Mouse (Mus musculus): ENCODE results near the gene Mrpl10. TPM values are rescaled to one million over a fixed set of nuclear protein-coding genes. Genes with fewer than 3 reads are reported as not detected.

Gene Mrpl10
- polyA plus RNA-seq (2014; fragmentation: Illumina TruSeq; extraction: RNeasy Lipid Tissue Mini Kit (QIAGEN cat#74804); ENCODE audit: low read depth, low replicate concordance): 15.7 TPM

GRCm38 (mm10) chr11:97041022-97041899 is at the start of gene Mrpl10, which contains the start of gene Lrrc46:
TSS of gene Mrpl10 (plus strand) at chr11:97041560.
TSS of gene Lrrc46 (minus strand) at chr11:97041407.

DNA sequence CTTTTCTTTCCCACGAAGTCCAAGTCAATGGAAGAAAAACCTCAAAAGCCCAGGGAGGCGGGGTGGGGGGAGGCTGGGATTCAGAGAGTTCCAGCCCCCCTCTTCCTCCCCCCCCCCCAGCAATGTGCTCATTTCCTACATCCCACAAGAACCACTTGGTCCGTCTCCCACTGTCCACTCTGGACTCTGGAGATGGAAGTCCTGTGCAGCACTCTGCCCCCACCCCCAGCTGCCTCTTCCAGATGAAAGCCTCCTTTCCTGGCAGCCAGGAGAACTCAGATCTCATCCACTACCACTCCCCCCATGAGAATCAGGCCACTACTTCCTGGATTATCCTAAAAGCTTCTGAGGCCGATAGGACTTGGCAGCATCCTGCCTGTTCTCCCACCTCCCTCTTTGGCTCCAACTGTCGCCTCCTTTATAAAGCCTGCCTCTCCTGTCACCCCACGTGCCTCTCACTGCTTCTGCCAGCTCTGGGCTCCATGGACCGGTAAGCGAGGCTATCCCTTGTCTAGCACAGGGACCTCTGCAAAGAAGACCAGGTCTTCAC is 28.2 kb upstream of the Mrpl10 start, which contains the start of gene Sp6:
Gene Sp6 (plus strand): TSS at position 274 of the 550 bp plus-strand sequence.

DNA sequence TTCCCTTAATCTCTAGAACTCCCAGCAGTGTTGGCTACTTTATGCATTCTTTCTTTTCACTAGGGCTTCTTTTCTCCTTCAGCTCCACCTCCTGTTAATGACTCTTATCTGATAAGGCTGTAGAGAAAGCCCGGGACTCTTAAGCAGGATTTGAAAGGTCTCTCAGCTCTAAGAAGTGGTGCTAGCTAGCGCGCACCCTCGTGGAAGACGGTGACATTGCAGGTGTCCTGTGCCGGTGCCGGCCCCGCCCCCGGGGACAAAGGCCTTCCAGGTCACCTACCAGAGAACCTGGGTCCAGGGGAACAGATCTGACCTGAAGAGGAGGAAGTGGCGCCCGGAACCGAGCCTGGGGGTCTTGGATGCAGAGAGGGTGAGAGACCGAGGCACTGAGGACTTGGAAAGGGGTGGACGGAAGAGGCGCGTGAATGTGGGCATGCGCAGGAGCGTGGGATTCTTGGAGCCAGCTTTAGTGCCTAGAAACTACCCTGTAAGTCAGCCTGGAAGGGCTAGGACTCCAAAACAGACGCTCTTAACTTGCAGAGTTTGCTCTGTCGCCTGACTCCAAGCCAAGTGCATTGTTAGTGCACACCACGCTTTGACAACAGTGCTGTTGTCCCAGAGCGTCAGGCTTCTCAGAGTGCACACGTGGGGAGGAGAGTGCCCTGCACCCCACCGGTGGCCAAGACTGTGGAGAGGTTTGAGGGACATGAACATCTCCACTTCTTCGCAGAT is 11.5 kb upstream of the Mrpl10 start, which contains the start of gene Scrn2:
Gene Scrn2 (plus strand): TSS at position 253 of the 732 bp plus-strand sequence.

GRCm38 (mm10) chr11:97050216-97050943 is 9.0 kb downstream of the Mrpl10 start, which contains the start of gene Osbpl7:
TSS of gene Osbpl7 (plus strand) at chr11:97050628.

Other genes with a start within 250 kb of the Mrpl10 start
- gene Nfe2l1, start 211.6 kb upstream of the Mrpl10 start, polyA plus RNA-seq (2014; fragmentation: Illumina TruSeq; extraction: RNeasy Lipid Tissue Mini Kit (QIAGEN cat#74804); ENCODE audit: low read depth, low replicate concordance): 25.4 TPM
- 15.9 TPM for gene Copz2, start 191.7 kb upstream of the Mrpl10 start, polyA plus RNA-seq (2014; fragmentation: Illumina TruSeq; extraction: RNeasy Lipid Tissue Mini Kit (QIAGEN cat#74804); ENCODE audit: low read depth, low replicate concordance)
- gene Cdk5rap3, start 125.1 kb upstream of the Mrpl10 start, polyA plus RNA-seq (2014; fragmentation: Illumina TruSeq; extraction: RNeasy Lipid Tissue Mini Kit (QIAGEN cat#74804); ENCODE audit: low read depth, low replicate concordance): 31.6 TPM
- gene Prr15l, start 113.5 kb upstream of the Mrpl10 start, polyA plus RNA-seq (2014; fragmentation: Illumina TruSeq; extraction: RNeasy Lipid Tissue Mini Kit (QIAGEN cat#74804); ENCODE audit: low read depth, low replicate concordance): 0.58 TPM
- 54.7 TPM for gene Pnpo, start 97.6 kb upstream of the Mrpl10 start, polyA plus RNA-seq (2014; fragmentation: Illumina TruSeq; extraction: RNeasy Lipid Tissue Mini Kit (QIAGEN cat#74804); ENCODE audit: low read depth, low replicate concordance)
- 1.2 TPM for gene Sp2, start 58.6 kb upstream of the Mrpl10 start, polyA plus RNA-seq (2014; fragmentation: Illumina TruSeq; extraction: RNeasy Lipid Tissue Mini Kit (QIAGEN cat#74804); ENCODE audit: low read depth, low replicate concordance)
- gene Sp6, start 28.2 kb upstream of the Mrpl10 start, polyA plus RNA-seq (2014; fragmentation: Illumina TruSeq; extraction: RNeasy Lipid Tissue Mini Kit (QIAGEN cat#74804); ENCODE audit: low read depth, low replicate concordance): not detected
- gene Scrn2, start 11.6 kb upstream of the Mrpl10 start, polyA plus RNA-seq (2014; fragmentation: Illumina TruSeq; extraction: RNeasy Lipid Tissue Mini Kit (QIAGEN cat#74804); ENCODE audit: low read depth, low replicate concordance): 0.69 TPM
- gene Lrrc46, start 153 bp upstream of the Mrpl10 start, polyA plus RNA-seq (2014; fragmentation: Illumina TruSeq; extraction: RNeasy Lipid Tissue Mini Kit (QIAGEN cat#74804); ENCODE audit: low read depth, low replicate concordance): 0.58 TPM
- 0.16 TPM for gene Osbpl7, start 9.1 kb downstream of the Mrpl10 start, polyA plus RNA-seq (2014; fragmentation: Illumina TruSeq; extraction: RNeasy Lipid Tissue Mini Kit (QIAGEN cat#74804); ENCODE audit: low read depth, low replicate concordance)
- gene Tbx21, start 73.8 kb downstream of the Mrpl10 start, polyA plus RNA-seq (2014; fragmentation: Illumina TruSeq; extraction: RNeasy Lipid Tissue Mini Kit (QIAGEN cat#74804); ENCODE audit: low read depth, low replicate concordance): not detected
- gene Tbkbp1, start 109.9 kb downstream of the Mrpl10 start, polyA plus RNA-seq (2014; fragmentation: Illumina TruSeq; extraction: RNeasy Lipid Tissue Mini Kit (QIAGEN cat#74804); ENCODE audit: low read depth, low replicate concordance): 0.19 TPM
- gene Kpnb1, start 146.3 kb downstream of the Mrpl10 start, polyA plus RNA-seq (2014; fragmentation: Illumina TruSeq; extraction: RNeasy Lipid Tissue Mini Kit (QIAGEN cat#74804); ENCODE audit: low read depth, low replicate concordance): 53.4 TPM
- gene Npepps, start 239.1 kb downstream of the Mrpl10 start, polyA plus RNA-seq (2014; fragmentation: Illumina TruSeq; extraction: RNeasy Lipid Tissue Mini Kit (QIAGEN cat#74804); ENCODE audit: low read depth, low replicate concordance): 24.6 TPM